Mouse (Mus musculus): ENCODE results near the gene Cep41.

The Cep41 gene

GRCm38 (mm10) chr6:30674714-30675280 is 18.8 kb downstream of the Cep41 start:
- DNase-seq (ENCODE audit: low read depth, low spot score): peak; percentile 49

- no peak for DNase-seq (ENCODE audit: low read depth, low spot score)
These were observed 19.6 kb downstream of the Cep41 start for GRCm38 (mm10) chr6:30673764-30674561.

GRCm38 (mm10) chr6:30671696-30672095 is 21.9 kb downstream of the Cep41 start:
- DNase-seq (ENCODE audit: low read depth, low spot score): no peak

GRCm38 (mm10) chr6:30667585-30667984 is 26.0 kb downstream of the Cep41 start:
- DNase-seq (ENCODE audit: low read depth, low spot score): no peak

GRCm38 (mm10) chr6:30666043-30666442 is 27.5 kb downstream of the Cep41 start:
- no peak for DNase-seq (ENCODE audit: low read depth, low spot score)

GRCm38 (mm10) chr6:30665296-30665695 is 28.3 kb downstream of the Cep41 start:
- no peak for DNase-seq (ENCODE audit: low read depth, low spot score)

GRCm38 (mm10) chr6:30664776-30665175 is 28.8 kb downstream of the Cep41 start:
- DNase-seq (ENCODE audit: low read depth, low spot score): peak; percentile 41

- DNase-seq (ENCODE audit: low read depth, low spot score): no peak
These were observed 34.9 kb downstream of the Cep41 start for GRCm38 (mm10) chr6:30658619-30659018.

GRCm38 (mm10) chr6:30657279-30657678 is 36.3 kb downstream of the Cep41 start:
- no peak for DNase-seq (ENCODE audit: low read depth, low spot score)

- DNase-seq (ENCODE audit: low read depth, low spot score): no peak
These were observed 38.6 kb downstream of the Cep41 start for GRCm38 (mm10) chr6:30654932-30655331.

- peak; percentile 27 for DNase-seq (ENCODE audit: low read depth, low spot score)
These were observed 39.1 kb downstream of the Cep41 start for GRCm38 (mm10) chr6:30654402-30654859.

- no peak for DNase-seq (ENCODE audit: low read depth, low spot score)
These were observed 40.0 kb downstream of the Cep41 start for GRCm38 (mm10) chr6:30653518-30653917.

GRCm38 (mm10) chr6:30652425-30653188 is 40.9 kb downstream of the Cep41 start:
- DNase-seq (ENCODE audit: low read depth, low spot score): no peak

- DNase-seq (ENCODE audit: low read depth, low spot score): peak; percentile 69
These were observed 43.8 kb downstream of the Cep41 start for GRCm38 (mm10) chr6:30649651-30650296.

GRCm38 (mm10) chr6:30645379-30645778 is 48.2 kb downstream of the Cep41 start:
- no peak for DNase-seq (ENCODE audit: low read depth, low spot score)

- no peak for DNase-seq (ENCODE audit: low read depth, low spot score)
These were observed 49.1 kb downstream of the Cep41 start for GRCm38 (mm10) chr6:30644462-30644861.

- DNase-seq (ENCODE audit: low read depth, low spot score): no peak
These were observed 49.7 kb downstream of the Cep41 start for GRCm38 (mm10) chr6:30643694-30644460.

- no peak for DNase-seq (ENCODE audit: low read depth, low spot score)
These were observed 54.8 kb downstream of the Cep41 start, which contains the start of gene Cpa1 for GRCm38 (mm10) chr6:30638674-30639268. Gene Cpa1, plus strand, starts transcription at chr6:30639218.

- no peak for DNase-seq (ENCODE audit: low read depth, low spot score)
These were observed 57.2 kb downstream of the Cep41 start for GRCm38 (mm10) chr6:30636186-30636842.

- DNase-seq (ENCODE audit: low read depth, low spot score): no peak
These were observed 58.1 kb downstream of the Cep41 start for GRCm38 (mm10) chr6:30635361-30635862.
